Mouse (Mus musculus) limb, embryonic 11.5 days (tissue): ENCODE data around the gene Gtpbp4. TPM values are rescaled to one million over a fixed set of nuclear protein-coding genes. Genes with fewer than 3 reads are reported as not detected.
"Not testable (repeated sequence)": the region's sequence is repeated elsewhere in the genome, so short reads cannot be mapped to it uniquely, and the experiment has no call there.

Experiments used
- ATAC-seq: fragments of 200-750 bp; cut with Nextera tagmentation; 2 replicates; pipeline ENCODE4 v1.8.0; 2017; ENCODE audit warnings: low read depth; ENCODE audit not compliant: insufficient number of reproducible peaks, low FRiP score, low TSS enrichment
- DNase-seq: peaks from one replicate; pipeline ENCODE4 v3.0.0-alpha.2; 2015; ENCODE audit warnings: low spot score
- H3K27ac ChIP-seq: fragments of 300-500 bp; sonication (generic); replicated peaks from 2 replicates; pipeline ENCODE4 v1.5.1; 2014; ENCODE audit warnings: low read depth, mild to moderate bottlenecking, low read length
- H3K27me3 ChIP-seq: fragments of 300-500 bp; sonication (generic); 2 replicates; pipeline ENCODE4 v1.6.1; 2014; ENCODE audit warnings: mild to moderate bottlenecking, low read length, mixed read lengths; ENCODE audit not compliant: control insufficient read depth, insufficient read depth
- H3K36me3 ChIP-seq: fragments of 300-500 bp; sonication (generic); 2 replicates; pipeline ENCODE4 v1.6.1; 2014; ENCODE audit warnings: mild to moderate bottlenecking, low read length, moderate library complexity, mixed read lengths; ENCODE audit not compliant: control insufficient read depth, insufficient read depth
- H3K4me1 ChIP-seq: fragments of 300-500 bp; sonication (generic); 2 replicates; pipeline ENCODE4 v1.6.1; 2014; ENCODE audit warnings: low read length, mixed read lengths; ENCODE audit not compliant: control insufficient read depth, insufficient read depth
- H3K4me2 ChIP-seq: fragments of 300-500 bp; sonication (generic); 2 replicates; pipeline ENCODE4 v1.6.1; 2014; ENCODE audit warnings: low read depth, mild to moderate bottlenecking, moderate library complexity; ENCODE audit not compliant: severe bottlenecking
- H3K4me3 ChIP-seq: fragments of 300-500 bp; sonication (generic); 2 replicates; pipeline ENCODE4 v1.5.1; 2014; ENCODE audit warnings: low read depth, low read length
- H3K9ac ChIP-seq: fragments of 300-500 bp; sonication (generic); 2 replicates; pipeline ENCODE4 v1.6.1; 2014; ENCODE audit warnings: mild to moderate bottlenecking, low read length
- H3K9me3 ChIP-seq: fragments of 300-500 bp; sonication (generic); 2 replicates; pipeline ENCODE4 v1.6.1; 2016; ENCODE audit warnings: low read length; ENCODE audit not compliant: control insufficient read depth
- WGBS: fragments of 180-500 bp; shearing (Covaris S2); extraction: QIAGEN DNeasy Blood & Tissue Kit; methylation state at CpG from one replicate; pipeline ENCODE4 v1.1.7; 2014; 5-methylcytosine and 5-hydroxymethylcytosine counted together
- polyA plus RNA-seq: library from polyadenylated mRNA; unstranded; fragments of >200 nt; fragmentation: Nextera tagmentation; extraction: Ambion mirVana; gene quantifications from 2 replicates; pipeline ENCODE4 v1.2.1, GENCODE M21; 2014

Gene Gtpbp4
- polyA plus RNA-seq, 1 experiment from 2014 or later, result 104 TPM

DNA sequence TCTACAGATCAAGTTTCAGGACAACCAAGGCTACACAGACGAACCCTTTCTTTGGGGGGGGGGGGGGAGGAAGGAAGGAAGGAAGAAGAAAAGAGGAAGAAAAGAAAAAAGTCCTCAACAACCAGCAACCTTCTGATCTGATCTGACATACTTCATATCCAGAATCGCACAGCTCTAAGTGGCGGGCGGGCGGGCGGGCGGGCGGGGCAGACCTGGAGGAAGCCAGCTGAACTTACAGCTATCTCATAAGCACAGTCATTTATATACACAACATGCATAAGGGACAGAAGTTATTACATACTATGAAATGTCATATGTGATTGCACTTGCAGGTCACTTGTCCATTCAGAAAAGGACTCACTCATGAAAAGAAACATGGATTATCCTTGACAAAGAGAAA, 3.6 kb upstream of the Gtpbp4 start:
- Histone ChIP-seq H3K9ac (no peak overlapping the region), H3K4me3 (no peak overlapping the region)
- 95% methylated on average over 8 of the region's 8 CpGs for WGBS

DNA sequence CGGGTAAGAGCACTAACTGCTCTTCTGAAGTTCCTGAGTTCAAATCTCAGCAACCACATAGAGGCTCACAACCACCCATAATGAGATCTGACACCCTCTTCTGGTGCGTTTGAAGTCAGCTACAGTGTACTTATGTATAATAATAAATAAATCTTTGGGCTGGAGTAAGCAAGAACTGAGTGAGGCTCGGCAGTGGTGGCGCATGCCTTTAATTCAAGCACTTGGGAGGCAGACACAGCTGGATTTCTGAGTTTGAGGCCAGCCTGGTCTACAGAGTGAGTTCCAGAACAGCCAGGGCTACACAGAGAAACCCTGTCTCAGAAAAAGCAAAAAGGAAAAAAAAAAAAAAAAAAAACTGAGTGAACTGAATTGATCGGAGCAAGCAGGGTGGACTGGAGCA, 1.3 kb upstream of the Gtpbp4 start:
- H3K4me2 ChIP-seq, H3K27ac ChIP-seq, H3K9me3 ChIP-seq, ATAC-seq, DNase-seq, H3K27me3 ChIP-seq, H3K36me3 ChIP-seq, H3K4me1 ChIP-seq, H3K4me3 ChIP-seq, H3K9ac ChIP-seq: not testable (repeated sequence)
- 85% methylated on average over 5 of the region's 5 CpGs for WGBS

More for the DNA sequence above, 3.6 kb upstream of the Gtpbp4 start:
- H3K4me1 ChIP-seq, result 0 out of 2 replicates have a peak, but pooled peaks cover 5% of the 10 kb centered on the region
- no peaks in the 10 kb centered on the region for H3K36me3 ChIP-seq
- no peaks in the 10 kb centered on the region for H3K27me3 ChIP-seq
- no peak overlapping the region for H3K27ac ChIP-seq
- no peak for ATAC-seq
- H3K4me2 ChIP-seq, result no peak overlapping the region
- no peak for DNase-seq
- no peaks in the 10 kb centered on the region for H3K9me3 ChIP-seq

DNA sequence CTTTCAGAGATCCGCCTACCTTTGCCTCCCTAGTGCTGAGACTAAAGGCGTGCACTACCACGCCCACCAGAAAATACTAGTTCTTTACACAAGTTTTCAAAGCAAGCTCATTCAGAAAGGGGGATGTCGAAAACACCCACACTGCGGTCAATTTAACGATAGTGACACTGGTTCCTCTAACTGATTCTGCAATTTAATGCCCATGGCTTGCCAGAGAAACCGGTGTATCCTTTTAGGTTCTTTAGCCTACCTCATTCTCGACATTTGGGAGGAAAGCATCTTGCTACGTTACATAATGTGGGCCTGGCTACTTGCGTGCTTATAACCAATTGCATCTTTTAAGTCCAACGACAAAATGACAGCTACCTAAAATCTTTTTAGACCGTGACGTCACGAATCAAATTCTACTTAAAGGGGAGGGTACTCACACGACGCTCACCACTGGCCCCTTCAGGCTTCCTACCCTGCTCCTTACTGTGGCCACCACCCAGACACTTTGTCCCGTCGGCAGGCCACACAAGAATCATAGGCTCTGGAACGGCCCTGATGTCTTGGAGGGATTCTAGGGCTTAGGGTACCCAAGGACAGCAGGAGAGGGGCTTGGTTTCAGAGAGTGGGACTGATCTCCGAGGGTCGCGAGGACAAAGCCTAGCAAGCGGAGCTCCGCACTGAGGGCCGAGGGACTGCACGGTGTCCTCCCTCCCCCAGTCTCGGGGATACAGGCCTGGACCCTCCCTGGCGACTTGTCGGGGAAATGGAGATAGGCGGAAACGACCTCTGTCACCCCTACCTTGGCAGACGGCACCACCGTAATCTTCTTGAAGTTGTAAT, 509 bp downstream of the Gtpbp4 start:
- peak overlapping the region; percentile 75 for H3K4me2 ChIP-seq
- peak overlapping the region; percentile 94 for H3K4me3 ChIP-seq
- ATAC-seq, result peak; percentile 77
- no peak overlapping the region for H3K27ac ChIP-seq
- no peaks in the 10 kb centered on the region for H3K9me3 ChIP-seq
- H3K9ac ChIP-seq, result peak overlapping the region; percentile 86
- 0 out of 2 replicates have a peak, but pooled peaks cover 5% of the 10 kb centered on the region for H3K4me1 ChIP-seq
- 4% methylated on average over 33 of the region's 33 CpGs for WGBS
- peak; percentile 23 for DNase-seq
- no peaks in the 10 kb centered on the region for H3K27me3 ChIP-seq
- peaks cover 3% of the 10 kb centered on the region; the same call in 1 of the 2 replicates for H3K36me3 ChIP-seq

DNA sequence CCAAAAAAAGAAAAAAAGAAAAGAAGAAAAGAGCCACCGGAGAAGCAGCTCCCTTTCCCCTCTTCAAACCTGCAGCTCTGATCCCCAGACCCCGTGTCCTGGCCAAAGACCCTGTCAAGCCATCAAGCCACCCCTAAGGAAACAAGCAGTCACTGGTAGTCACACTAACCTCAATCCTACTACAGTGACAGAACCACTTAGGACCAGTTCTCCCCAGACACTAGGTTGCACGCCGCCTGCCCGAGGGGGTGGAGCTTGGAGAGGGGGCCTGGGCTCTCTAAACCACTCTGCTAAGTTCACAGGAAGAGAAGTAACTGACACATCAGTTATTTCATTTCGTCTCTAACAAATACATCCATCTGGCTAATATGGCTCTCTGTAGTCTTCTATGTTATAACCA, 3.7 kb downstream of the Gtpbp4 start:
- H3K36me3 ChIP-seq, result peaks cover 5% of the 10 kb centered on the region
- 91% methylated on average over 6 of the region's 6 CpGs for WGBS

DNA sequence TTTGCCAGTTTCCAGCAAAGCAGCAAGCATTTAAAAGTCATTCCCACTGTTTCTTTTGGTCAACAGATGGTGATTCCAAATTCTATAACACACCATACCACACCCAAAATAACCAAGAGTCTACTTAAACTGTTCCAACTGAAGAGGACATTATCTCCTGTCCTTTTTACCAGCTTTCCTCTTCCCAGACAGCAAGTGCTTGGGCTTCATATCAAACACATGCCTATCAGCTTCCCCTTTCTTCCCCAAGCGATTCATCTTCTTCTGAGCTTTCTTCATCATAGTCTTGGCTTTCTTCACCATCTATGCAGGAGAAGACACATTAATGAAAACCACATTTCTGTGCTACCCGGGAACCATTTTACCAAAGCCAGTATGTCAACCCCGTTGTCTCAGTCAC, 22.9 kb downstream of the Gtpbp4 start:
- WGBS, result 93% methylated on average over 3 of the region's 3 CpGs
- H3K9ac ChIP-seq, result no peak overlapping the region
- no peak overlapping the region for H3K4me3 ChIP-seq
- H3K27ac ChIP-seq, result no peak overlapping the region
- H3K36me3 ChIP-seq, result peaks cover 38% of the 10 kb centered on the region
- no peaks in the 10 kb centered on the region for H3K9me3 ChIP-seq
- H3K4me1 ChIP-seq, result no peaks in the 10 kb centered on the region
- DNase-seq, result no peak
- H3K27me3 ChIP-seq, result no peaks in the 10 kb centered on the region
- no peak for ATAC-seq
- H3K4me2 ChIP-seq, result no peak overlapping the region

More for the DNA sequence above, 3.7 kb downstream of the Gtpbp4 start:
- Histone ChIP-seq H3K4me2 (no peak overlapping the region), H3K27ac (no peak overlapping the region), H3K9me3 (no peaks in the 10 kb centered on the region), H3K9ac (no peak overlapping the region), H3K27me3 (no peaks in the 10 kb centered on the region), H3K4me1 (0 out of 2 replicates have a peak, but pooled peaks cover 5% of the 10 kb centered on the region), H3K4me3 (no peak overlapping the region)
- DNase-seq (no peak), ATAC-seq (no peak)

DNA sequence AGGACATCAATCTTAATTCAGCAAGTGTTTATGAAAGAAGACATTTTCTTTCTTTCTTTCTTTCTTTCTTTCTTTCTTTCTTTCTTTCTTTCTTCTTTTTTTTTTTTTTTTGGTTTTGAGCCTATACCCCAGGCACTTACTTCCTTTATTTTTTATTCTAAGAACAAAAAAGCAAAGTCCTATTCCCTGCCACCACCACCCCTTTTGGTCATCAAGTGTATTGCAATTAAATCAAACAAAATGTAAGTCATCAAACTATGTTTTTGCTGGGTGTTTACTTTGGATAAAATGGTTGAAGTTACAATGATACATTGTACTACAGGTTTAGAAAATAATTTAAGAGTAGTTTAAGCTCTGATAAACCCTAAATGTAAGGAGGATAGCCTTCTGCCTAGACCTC, 23.5 kb downstream of the Gtpbp4 start:
- Histone ChIP-seq H3K4me3 (no peak overlapping the region), H3K36me3 (peaks cover 34% of the 10 kb centered on the region), H3K4me1 (no peaks in the 10 kb centered on the region), H3K4me2 (no peak overlapping the region), H3K9ac (no peak overlapping the region), H3K27ac (no peak overlapping the region), H3K9me3 (no peaks in the 10 kb centered on the region), H3K27me3 (no peaks in the 10 kb centered on the region)
- ATAC-seq (no peak), DNase-seq (no peak)

DNA sequence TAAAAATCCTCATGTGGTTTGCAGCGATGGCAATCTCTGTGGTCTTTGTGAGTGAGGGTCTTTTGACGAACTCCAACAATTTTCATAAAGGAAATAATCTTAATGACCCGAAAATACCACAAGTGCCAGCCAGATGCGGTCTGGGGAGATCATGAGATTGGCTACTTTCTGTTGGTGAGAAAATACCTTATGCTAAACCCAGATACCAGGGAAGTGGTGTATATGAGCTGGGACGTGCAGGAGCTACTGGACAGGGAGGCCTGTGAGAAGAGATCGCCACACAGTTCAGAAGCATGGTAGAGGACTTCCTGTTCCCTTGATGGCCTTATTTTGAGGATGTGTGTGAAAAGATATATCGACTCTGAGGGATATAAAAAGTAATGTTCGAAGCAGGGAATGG, 28.1 kb downstream of the Gtpbp4 start:
- Histone ChIP-seq H3K9ac (no peak overlapping the region), H3K27ac (no peak overlapping the region), H3K36me3 (peaks cover 9% of the 10 kb centered on the region; the same call in 1 of the 2 replicates)

DNA sequence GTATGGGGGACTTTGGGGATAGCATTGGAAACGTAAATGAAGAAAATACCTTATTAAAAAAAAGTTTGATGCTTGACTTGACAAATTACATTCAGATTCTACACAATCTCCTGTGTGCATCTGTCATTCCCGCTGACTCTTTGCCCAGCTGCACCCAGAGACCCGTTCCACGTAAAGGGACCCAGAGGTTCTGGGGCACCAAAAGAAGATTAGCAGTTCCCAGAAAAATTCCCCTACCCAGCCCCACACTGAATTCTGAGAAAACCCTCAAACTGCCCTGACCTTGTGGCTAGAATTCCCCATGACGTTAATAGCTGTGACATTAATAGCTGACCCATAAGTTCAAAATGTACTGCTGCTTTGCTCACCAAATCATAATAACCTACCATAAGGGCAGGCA, 30.7 kb downstream of the Gtpbp4 start:
- Histone ChIP-seq H3K36me3 (peaks cover 5% of the 10 kb centered on the region; the same call in 1 of the 2 replicates), H3K4me3 (no peak overlapping the region), H3K9ac (no peak overlapping the region), H3K27me3 (no peaks in the 10 kb centered on the region), H3K4me2 (no peak overlapping the region), H3K27ac (no peak overlapping the region), H3K4me1 (no peaks in the 10 kb centered on the region), H3K9me3 (no peaks in the 10 kb centered on the region)
- ATAC-seq, result no peak
- no peak for DNase-seq
- 91% methylated on average over 5 of the region's 5 CpGs for WGBS

More for the DNA sequence above, 28.1 kb downstream of the Gtpbp4 start:
- Histone ChIP-seq H3K4me1 (no peaks in the 10 kb centered on the region), H3K27me3 (no peaks in the 10 kb centered on the region), H3K9me3 (no peaks in the 10 kb centered on the region), H3K4me3 (no peak overlapping the region), H3K4me2 (no peak overlapping the region)
- 89% methylated on average over 8 of the region's 8 CpGs for WGBS
- no peak for ATAC-seq
- DNase-seq, result no peak
